Mouse (Mus musculus): ENCODE data around the gene Flt3. TPM values are rescaled to one million over a fixed set of nuclear protein-coding genes. Genes with fewer than 3 reads are reported as not detected.

Flt3 gene
- total and polyA plus RNA-seq, 3 experiments = 0.11 TPM; not detected in 2

DNA sequence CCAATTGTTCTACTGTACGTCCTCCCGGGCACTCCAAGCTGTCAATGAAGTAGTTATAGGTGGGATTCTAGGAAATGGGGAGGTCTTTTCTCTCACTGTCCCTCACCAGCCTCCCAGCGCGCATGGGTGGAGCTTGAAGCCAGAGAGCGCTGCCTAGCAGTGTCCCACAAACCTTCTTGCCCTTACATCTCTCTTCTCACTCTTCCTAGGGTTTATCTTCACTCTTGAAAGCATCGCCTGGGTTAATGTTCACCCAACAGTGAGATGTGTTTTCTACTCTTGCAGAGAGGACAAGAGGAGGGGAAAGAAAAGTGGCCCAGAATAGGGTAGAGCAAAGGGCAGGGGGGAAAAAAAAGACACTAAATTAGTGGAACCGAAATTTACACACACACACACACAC is 83.0 kb downstream of the Flt3 start:
- no peak for DNase-seq (ENCODE audit: low spot score)
- H3K4me3 ChIP-seq (ENCODE audit: low read depth, low read length) = no peak overlapping the region
- H3K27me3 ChIP-seq (ENCODE audit: insufficient read depth, low read length) = peaks cover 30% of the 10 kb centered on the region
- no peaks in the 10 kb centered on the region for H3K4me1 ChIP-seq (ENCODE audit: insufficient read depth, low read depth, low read length)
- TF ChIP-seq GATA2 (IDR thresholded peaks at IDR 0.05; ENCODE audit: borderline replicate concordance, low read depth, low read length) (no peak), GATA1 (IDR thresholded peaks at IDR 0.05; ENCODE audit: borderline replicate concordance, low read length) (no peak), POLR2AphosphoS5 (IDR thresholded peaks at IDR 0.05; ENCODE audit: insufficient replicate concordance, low read depth, low read length) (no peak), CTCF (IDR thresholded peaks at IDR 0.05; ENCODE audit: low read depth, low read length) (no peak), TAL1 (conservative IDR thresholded peaks at IDR 0.05; ENCODE audit: low read depth, low read length) (no peak)
- ATAC-seq (ENCODE audit: extremely low read depth, insufficient number of reproducible peaks, low FRiP score, poor library complexity, severe bottlenecking) = no peak
- no peaks in the 10 kb centered on the region for H3K9me3 ChIP-seq (replicated peaks)
- no peaks in the 10 kb centered on the region for H3K36me3 ChIP-seq (replicated peaks)

DNA sequence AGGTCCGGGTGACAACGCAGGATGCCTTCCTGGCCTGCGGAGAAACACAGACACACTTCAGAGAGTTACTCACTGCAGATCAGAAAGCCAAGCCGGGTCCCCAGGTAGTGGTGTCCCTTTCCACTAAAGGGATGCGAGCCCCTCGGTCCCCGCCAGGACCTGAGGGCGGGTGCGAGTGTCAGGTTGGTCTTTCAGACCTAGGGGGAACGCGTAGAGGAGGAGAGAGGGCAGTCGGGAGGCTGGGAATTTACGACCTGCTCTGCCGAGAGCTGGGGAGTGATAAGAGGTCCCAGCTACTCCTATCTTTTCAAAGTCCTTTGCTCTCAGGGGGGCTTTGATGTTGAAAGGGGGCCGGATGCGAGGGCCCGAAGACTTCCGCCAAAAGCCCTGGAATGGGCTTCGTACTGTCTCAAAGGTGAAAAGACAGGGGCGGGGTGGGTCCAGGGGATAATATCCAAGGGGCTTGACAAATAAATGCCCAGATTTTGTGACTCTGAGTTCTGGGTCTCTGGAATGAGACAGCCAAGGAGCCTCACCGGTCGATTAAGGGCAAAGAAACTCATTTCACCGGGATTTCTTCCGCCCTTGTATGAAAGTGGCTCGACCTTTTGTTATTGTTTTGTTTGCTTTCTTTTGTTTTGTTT is 84.7 kb downstream of the Flt3 start:
- Histone ChIP-seq H3K9me3 (replicated peaks) (no peaks in the 10 kb centered on the region), H3K27me3 (ENCODE audit: insufficient read depth, low read length) (peaks cover 25% of the 10 kb centered on the region), H3K4me1 (ENCODE audit: insufficient read depth, low read depth, low read length) (no peaks in the 10 kb centered on the region), H3K36me3 (replicated peaks) (no peaks in the 10 kb centered on the region), H3K4me3 (ENCODE audit: low read depth, low read length) (no peak overlapping the region)
- ATAC-seq (ENCODE audit: extremely low read depth, insufficient number of reproducible peaks, low FRiP score, poor library complexity, severe bottlenecking) = no peak
- no peak for DNase-seq (ENCODE audit: low spot score)
- TF ChIP-seq CTCF (IDR thresholded peaks at IDR 0.05; ENCODE audit: low read depth, low read length) = no peak
- TF ChIP-seq GATA1 (IDR thresholded peaks at IDR 0.05; ENCODE audit: borderline replicate concordance, low read length) = no peak
- no peak for TF ChIP-seq GATA2 (IDR thresholded peaks at IDR 0.05; ENCODE audit: borderline replicate concordance, low read depth, low read length)
- TF ChIP-seq TAL1 (conservative IDR thresholded peaks at IDR 0.05; ENCODE audit: low read depth, low read length) = no peak
- TF ChIP-seq POLR2AphosphoS5 (IDR thresholded peaks at IDR 0.05; ENCODE audit: insufficient replicate concordance, low read depth, low read length) = no peak

DNA sequence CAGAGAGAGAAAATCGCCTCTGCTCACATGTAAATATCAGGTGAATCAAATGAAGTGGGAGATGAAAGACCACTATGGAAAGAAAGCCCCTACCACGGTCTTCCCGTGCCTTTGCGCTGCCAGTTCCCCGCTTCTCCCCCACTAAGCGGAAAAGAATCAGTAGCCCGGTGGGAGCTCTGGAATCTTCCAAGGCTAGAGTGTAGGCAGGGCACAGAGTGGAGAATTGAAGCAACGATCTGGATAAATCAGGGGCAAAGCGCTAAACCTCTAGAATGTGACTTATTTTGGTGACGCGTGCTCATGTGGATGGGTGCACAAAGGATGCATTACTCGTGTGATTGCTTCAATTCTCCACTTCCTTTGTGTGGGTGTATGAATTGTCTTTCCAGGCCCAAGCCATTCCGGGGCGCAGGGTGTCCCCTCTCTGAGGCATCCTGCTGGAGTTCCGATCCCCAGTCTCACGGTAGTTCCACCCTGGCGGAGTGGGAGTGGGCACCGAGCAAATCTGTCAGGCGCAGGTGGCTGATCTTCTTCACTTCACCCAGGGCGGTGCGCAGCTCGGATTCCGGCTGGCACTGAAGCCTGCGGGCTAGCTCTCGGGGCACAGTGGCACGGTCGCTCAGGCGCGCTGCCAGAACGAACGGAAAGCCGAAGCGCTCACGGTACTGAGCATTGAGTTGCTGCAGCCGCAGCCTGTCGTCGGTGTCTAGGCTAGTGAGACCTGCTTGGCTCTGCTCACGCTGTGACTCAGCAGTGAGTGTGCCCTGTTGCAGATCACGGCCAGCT is 85.5 kb downstream of the Flt3 start:
- TF ChIP-seq CTCF (IDR thresholded peaks at IDR 0.05; ENCODE audit: low read depth, low read length) (no peak), TAL1 (conservative IDR thresholded peaks at IDR 0.05; ENCODE audit: low read depth, low read length) (no peak), GATA2 (IDR thresholded peaks at IDR 0.05; ENCODE audit: borderline replicate concordance, low read depth, low read length) (no peak), POLR2AphosphoS5 (IDR thresholded peaks at IDR 0.05; ENCODE audit: insufficient replicate concordance, low read depth, low read length) (no peak), GATA1 (IDR thresholded peaks at IDR 0.05; ENCODE audit: borderline replicate concordance, low read length) (no peak)
- Histone ChIP-seq H3K4me3 (ENCODE audit: low read depth, low read length) (no peak overlapping the region), H3K36me3 (replicated peaks) (no peaks in the 10 kb centered on the region), H3K4me1 (ENCODE audit: insufficient read depth, low read depth, low read length) (no peaks in the 10 kb centered on the region), H3K27me3 (ENCODE audit: insufficient read depth, low read length) (peaks cover 25% of the 10 kb centered on the region), H3K9me3 (replicated peaks) (no peaks in the 10 kb centered on the region)
- ATAC-seq (ENCODE audit: extremely low read depth, insufficient number of reproducible peaks, low FRiP score, poor library complexity, severe bottlenecking) (no peak), DNase-seq (ENCODE audit: low spot score) (no peak)

DNA sequence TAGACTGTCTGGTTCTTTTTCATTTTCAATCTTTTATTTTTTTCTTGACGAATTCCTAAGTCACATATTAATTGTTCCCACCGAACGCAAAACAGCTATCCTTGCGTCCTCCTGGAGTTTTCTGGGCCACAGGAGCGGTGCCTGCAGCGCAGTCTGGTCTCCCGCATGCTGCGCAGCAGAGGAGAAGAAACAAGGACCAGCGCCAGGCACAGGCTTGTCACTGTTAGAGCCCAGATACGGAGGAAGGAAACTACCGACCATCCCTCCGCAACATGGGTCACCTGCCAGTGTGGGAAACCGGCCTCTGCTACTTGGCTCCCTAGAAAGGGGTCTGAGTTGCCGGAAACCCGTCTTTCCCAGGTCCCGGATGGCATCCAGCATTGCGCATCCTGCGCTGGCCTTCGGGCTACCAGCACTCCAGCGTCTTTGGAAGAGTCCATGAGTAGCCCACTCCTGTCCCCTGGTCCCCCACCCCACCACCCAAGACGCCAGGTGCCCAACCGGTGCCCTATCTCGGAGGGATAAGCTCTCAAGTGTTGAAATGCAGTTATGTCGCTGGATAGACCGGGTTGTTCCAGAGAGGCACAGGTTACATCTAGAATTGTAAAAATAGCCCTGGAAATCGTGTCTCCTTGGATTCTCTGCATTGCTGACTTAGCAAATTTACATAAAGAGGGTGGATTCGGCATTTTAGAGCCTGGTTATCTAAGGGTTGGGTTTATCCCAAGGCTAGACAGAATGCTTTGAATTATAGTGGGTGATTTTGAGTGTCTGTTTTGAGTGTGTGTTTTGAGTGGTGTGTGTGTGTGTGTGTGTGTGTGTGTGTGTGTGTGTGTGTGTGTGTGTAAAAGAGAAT is 87.2 kb downstream of the Flt3 start:
- ATAC-seq (ENCODE audit: extremely low read depth, insufficient number of reproducible peaks, low FRiP score, poor library complexity, severe bottlenecking) = no peak
- TF ChIP-seq TAL1 (conservative IDR thresholded peaks at IDR 0.05; ENCODE audit: low read depth, low read length) (no peak), GATA2 (IDR thresholded peaks at IDR 0.05; ENCODE audit: borderline replicate concordance, low read depth, low read length) (no peak), GATA1 (IDR thresholded peaks at IDR 0.05; ENCODE audit: borderline replicate concordance, low read length) (no peak), POLR2AphosphoS5 (IDR thresholded peaks at IDR 0.05; ENCODE audit: insufficient replicate concordance, low read depth, low read length) (no peak), CTCF (IDR thresholded peaks at IDR 0.05; ENCODE audit: low read depth, low read length) (no peak)

DNA sequence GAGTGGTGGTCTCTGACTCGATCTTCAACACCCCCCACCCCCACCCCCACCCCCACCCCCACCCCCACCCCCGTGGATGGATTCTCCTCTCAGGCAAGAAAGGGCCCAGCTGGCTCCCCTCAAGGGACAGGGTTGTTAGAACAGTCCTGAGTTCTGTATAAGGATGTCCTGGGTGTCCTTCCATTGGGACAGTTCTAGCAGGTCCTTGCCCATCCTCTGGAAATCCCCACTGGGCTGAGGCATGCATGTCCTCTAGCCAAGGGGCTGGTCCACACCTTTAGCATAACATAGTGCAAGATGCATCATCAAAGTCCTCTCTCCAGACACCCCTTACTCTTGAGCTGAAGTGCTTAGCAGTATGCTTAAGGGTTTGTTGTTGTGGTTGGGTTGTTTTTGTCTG is 90.5 kb downstream of the Flt3 start:
- peaks cover 11% of the 10 kb centered on the region for H3K9me3 ChIP-seq (replicated peaks)
- H3K4me1 ChIP-seq (ENCODE audit: insufficient read depth, low read depth, low read length) = no peaks in the 10 kb centered on the region
- no peaks in the 10 kb centered on the region for H3K36me3 ChIP-seq (replicated peaks)
- ATAC-seq (ENCODE audit: extremely low read depth, insufficient number of reproducible peaks, low FRiP score, poor library complexity, severe bottlenecking) = no peak
- H3K4me3 ChIP-seq (ENCODE audit: low read depth, low read length) = no peak overlapping the region
- peaks cover 35% of the 10 kb centered on the region for H3K27me3 ChIP-seq (ENCODE audit: insufficient read depth, low read length)
- no peak for DNase-seq (ENCODE audit: low spot score)
- TF ChIP-seq CTCF (IDR thresholded peaks at IDR 0.05; ENCODE audit: low read depth, low read length) (no peak), TAL1 (conservative IDR thresholded peaks at IDR 0.05; ENCODE audit: low read depth, low read length) (no peak), POLR2AphosphoS5 (IDR thresholded peaks at IDR 0.05; ENCODE audit: insufficient replicate concordance, low read depth, low read length) (no peak), GATA2 (IDR thresholded peaks at IDR 0.05; ENCODE audit: borderline replicate concordance, low read depth, low read length) (no peak), GATA1 (IDR thresholded peaks at IDR 0.05; ENCODE audit: borderline replicate concordance, low read length) (no peak)

More for the DNA sequence above, 87.2 kb downstream of the Flt3 start:
- no peak overlapping the region for H3K4me3 ChIP-seq (ENCODE audit: low read depth, low read length)
- DNase-seq (ENCODE audit: low spot score) = no peak
- H3K27me3 ChIP-seq (ENCODE audit: insufficient read depth, low read length) = peaks cover 25% of the 10 kb centered on the region
- H3K4me1 ChIP-seq (ENCODE audit: insufficient read depth, low read depth, low read length) = no peaks in the 10 kb centered on the region
- no peaks in the 10 kb centered on the region for H3K9me3 ChIP-seq (replicated peaks)
- no peaks in the 10 kb centered on the region for H3K36me3 ChIP-seq (replicated peaks)

Data from G1E (cell line).